Mouse (Mus musculus): ENCODE measurements around the gene Fam168b. TPM values are rescaled to one million over a fixed set of nuclear protein-coding genes. Genes with fewer than 3 reads are reported as not detected.
A peak's percentile ranks its signal among the peaks of the same experiment; 100 is the strongest.

Gene Fam168b
- polyA plus RNA-seq, 1 experiment from 2014 or later = 112 TPM

DNA sequence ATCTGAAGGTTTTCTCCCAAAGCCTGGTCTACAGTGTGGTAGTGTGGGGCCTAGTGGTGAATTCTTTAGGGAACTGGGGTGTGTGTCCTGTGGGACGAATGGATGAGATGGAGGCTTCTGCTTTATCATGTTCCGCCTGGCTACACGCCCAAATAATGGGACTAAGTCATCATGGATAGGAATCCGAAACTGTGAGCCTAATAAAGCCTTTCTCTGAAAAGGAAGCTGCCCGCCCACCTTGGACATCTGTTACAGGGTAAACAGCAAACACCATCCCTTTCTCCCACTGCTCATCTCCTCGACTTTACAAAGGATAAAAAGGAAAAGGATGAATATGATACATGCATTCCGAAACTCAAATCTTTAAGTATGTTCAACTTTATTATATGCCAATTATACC is 20.9 kb downstream of the Fam168b start:
- Histone ChIP-seq H3K4me3 (no peak overlapping the region), H3K4me1 (no peaks in the 10 kb centered on the region), H3K36me3 (replicated peaks) (peaks cover 100% of the 10 kb centered on the region), H3K27ac (no peak overlapping the region), H3K9me3 (no peaks in the 10 kb centered on the region), H3K27me3 (ENCODE audit: poor library complexity, severe bottlenecking) (no peaks in the 10 kb centered on the region)
- 92% methylated on average over 7 of the region's 7 CpGs for WGBS
- DNase-seq (ENCODE audit: extremely low spot score, low spot score) = no peak

DNA sequence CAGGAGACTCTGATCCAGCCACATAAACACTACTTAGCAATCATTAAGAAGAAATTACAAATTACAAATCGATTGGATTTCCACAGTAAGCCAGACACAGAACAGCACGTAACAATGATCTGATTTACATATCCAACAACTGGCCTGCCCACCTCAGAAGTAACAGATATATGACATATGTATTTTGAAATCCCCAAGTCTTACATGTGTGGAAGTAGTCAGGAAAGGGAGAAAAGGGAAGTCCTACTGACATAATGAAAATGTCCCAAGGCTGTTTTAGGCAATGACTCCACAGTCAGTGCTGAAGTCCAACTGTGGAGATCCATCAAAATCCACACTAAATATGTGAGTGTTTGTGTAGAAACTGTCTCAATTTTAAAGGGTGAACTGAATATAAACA is 21.5 kb downstream of the Fam168b start:
- WGBS = 97% methylated on average over 2 of the region's 2 CpGs
- Histone ChIP-seq H3K4me3 (no peak overlapping the region), H3K36me3 (replicated peaks) (peaks cover 100% of the 10 kb centered on the region)

DNA sequence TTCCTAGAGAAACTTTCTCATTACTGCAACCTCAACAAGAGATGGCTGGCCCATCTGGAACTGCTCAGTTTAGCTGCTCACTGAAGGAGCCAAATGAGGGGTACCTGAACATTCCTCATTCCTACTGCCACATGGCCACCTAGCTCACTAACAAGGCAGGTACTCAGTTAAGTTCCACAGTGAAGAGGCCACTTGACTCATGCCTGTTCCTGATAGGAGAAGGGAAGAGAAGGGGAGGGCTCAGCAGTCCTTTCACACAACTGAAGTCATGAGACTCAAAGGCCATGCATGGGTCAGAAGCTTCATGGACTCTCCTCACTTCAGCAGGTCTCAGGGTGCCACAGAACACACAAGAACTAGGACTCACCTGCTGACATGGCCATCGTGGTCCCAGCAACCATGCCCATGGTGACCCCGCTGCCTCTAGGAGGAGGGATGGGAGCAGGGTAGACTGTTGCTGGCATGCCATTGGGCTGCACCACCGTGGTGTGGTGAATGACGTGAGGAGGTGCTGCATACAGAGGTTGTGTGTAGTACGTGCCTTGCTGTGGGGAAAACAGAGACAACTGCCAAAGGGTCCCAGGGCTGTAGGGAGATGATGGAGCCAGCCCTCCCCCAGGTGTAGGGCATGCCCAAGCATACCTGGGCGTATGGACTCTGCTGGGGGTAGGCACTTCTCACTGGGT is 23.5 kb downstream of the Fam168b start:
- H3K4me3 ChIP-seq = no peak overlapping the region
- no peak for DNase-seq (ENCODE audit: extremely low spot score, low spot score)
- H3K27ac ChIP-seq = no peak overlapping the region
- H3K27me3 ChIP-seq (ENCODE audit: poor library complexity, severe bottlenecking) = no peaks in the 10 kb centered on the region
- H3K36me3 ChIP-seq (replicated peaks) = peaks cover 100% of the 10 kb centered on the region
- H3K4me1 ChIP-seq = no peaks in the 10 kb centered on the region
- 94% methylated on average over 6 of the region's 6 CpGs for WGBS
- no peaks in the 10 kb centered on the region for H3K9me3 ChIP-seq

More for the DNA sequence above, 21.5 kb downstream of the Fam168b start:
- DNase-seq (ENCODE audit: extremely low spot score, low spot score) = no peak
- Histone ChIP-seq H3K4me1 (no peaks in the 10 kb centered on the region), H3K27me3 (ENCODE audit: poor library complexity, severe bottlenecking) (no peaks in the 10 kb centered on the region), H3K9me3 (no peaks in the 10 kb centered on the region), H3K27ac (no peak overlapping the region)

DNA sequence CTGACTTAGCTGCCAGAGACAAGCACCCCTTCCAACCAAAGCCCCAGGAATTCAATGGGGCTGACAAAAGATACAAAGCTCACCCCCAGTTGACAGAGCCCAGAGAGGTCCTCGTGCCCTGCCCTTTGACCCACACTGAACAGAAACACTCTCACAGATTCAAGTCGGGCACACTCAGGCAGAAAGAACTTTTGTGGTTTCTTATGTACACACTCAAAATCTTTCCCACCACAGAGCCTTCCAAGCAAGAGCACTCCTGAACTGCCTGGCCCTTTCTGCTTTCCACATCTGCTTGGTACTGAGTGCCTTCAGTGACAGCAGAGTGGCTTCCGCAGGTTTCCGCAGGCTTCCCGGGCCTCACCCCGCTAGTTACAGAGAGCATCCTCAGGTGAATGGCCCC is 27.0 kb downstream of the Fam168b start:
- no peak overlapping the region for H3K27ac ChIP-seq
- no peaks in the 10 kb centered on the region for H3K9me3 ChIP-seq
- DNase-seq (ENCODE audit: extremely low spot score, low spot score) = no peak
- peaks cover 100% of the 10 kb centered on the region for H3K36me3 ChIP-seq (replicated peaks)
- H3K27me3 ChIP-seq (ENCODE audit: poor library complexity, severe bottlenecking) = no peaks in the 10 kb centered on the region
- H3K4me1 ChIP-seq = no peaks in the 10 kb centered on the region
- H3K4me3 ChIP-seq = no peak overlapping the region
- WGBS = 79% methylated on average over 6 of the region's 6 CpGs

DNA sequence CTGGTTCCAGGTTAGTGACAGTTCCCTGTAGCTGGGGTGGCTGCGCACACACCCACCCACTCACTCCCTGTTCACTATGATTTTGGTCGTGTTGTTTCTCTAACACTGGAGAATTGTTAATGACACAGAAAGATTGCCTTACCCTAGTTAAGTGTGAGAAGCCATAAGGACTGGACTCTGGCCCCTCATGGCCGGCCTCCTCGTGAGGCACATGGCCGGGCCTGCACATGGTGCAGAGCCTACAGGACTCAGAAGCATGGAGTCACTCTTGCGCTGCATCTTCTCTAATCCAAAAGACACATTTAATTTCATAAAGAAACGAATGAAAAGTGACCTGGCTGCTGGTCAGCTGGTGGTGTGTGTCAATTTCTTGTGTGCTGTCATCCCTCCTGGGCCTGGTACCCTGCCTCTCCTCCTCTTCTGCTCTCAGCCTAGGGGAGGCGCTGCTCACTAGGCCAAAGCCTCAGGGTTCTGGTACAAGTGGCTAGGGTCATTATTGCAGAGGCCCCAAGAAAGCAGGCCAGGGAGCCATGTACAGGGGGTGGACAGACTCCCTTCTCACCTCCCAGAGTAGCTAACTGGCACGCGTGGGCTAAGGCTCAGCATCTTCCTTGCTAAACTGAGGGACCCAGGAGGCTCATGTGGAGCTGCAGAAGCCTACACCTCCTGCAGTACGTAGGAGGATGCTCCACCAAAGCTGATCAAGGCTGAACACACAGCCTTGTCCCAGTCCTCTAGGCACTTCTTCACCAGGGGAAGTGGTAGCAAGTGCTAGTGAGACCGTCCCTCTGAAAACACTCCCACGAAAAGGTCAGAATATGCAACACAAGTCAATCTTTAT is 30.2 kb downstream of the Fam168b start:
- WGBS = 95% methylated on average over 13 of the region's 13 CpGs
- Histone ChIP-seq H3K9me3 (no peaks in the 10 kb centered on the region), H3K4me3 (no peak overlapping the region), H3K27me3 (ENCODE audit: poor library complexity, severe bottlenecking) (no peaks in the 10 kb centered on the region), H3K4me1 (no peaks in the 10 kb centered on the region), H3K36me3 (replicated peaks) (peaks cover 91% of the 10 kb centered on the region), H3K27ac (no peak overlapping the region)
- DNase-seq (ENCODE audit: extremely low spot score, low spot score) = no peak

DNA sequence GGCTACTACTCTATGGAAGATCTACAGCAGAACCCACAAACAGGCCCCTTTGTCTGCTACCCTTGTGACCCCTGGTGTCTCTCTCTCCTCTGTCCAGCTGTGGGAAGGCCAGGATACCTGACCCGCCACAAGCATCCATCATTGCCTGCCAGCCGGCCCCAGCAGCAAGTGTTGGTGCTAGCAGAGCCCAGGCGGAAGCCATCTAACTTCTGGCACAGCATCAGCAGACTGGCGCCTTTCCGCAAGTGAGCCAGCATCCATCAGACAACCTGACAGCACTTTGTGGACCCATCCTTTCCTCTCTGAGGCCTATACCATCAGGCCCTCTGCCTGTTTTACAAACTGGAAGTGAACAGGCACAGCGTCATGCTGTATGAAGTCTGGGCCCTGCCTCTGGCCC is 31.3 kb downstream of the Fam168b start:
- Histone ChIP-seq H3K9me3 (no peaks in the 10 kb centered on the region), H3K27ac (no peak overlapping the region), H3K4me3 (no peak overlapping the region), H3K36me3 (replicated peaks) (peaks cover 86% of the 10 kb centered on the region), H3K27me3 (ENCODE audit: poor library complexity, severe bottlenecking) (no peaks in the 10 kb centered on the region), H3K4me1 (peaks cover 7% of the 10 kb centered on the region)
- DNase-seq (ENCODE audit: extremely low spot score, low spot score) = no peak
- 92% methylated on average over 6 of the region's 6 CpGs for WGBS

DNA sequence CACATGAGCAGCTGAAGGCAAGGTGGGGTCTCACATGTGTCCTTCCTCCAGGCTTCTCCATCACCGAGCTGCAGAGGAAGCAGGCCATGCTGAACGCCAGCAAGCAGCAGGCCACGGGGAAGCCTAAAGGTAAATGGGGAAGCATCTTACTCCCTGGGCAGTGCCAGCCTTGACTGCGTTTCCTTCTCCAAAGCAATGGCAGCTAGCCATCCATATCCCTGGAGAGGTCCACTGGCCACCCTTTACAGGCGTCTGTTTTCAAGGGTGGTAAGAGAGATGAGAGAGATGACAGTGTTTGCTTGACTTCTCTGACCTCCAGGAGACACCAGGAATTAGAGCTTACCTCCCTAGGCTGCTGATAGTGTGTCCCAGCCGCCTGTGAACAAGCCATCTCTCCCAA is 31.8 kb downstream of the Fam168b start:
- 0 out of 2 replicates have a peak, but pooled peaks cover 5% of the 10 kb centered on the region for H3K27me3 ChIP-seq (ENCODE audit: poor library complexity, severe bottlenecking)
- 87% methylated on average over 6 of the region's 6 CpGs for WGBS
- H3K9me3 ChIP-seq = no peaks in the 10 kb centered on the region
- H3K4me1 ChIP-seq = peaks cover 11% of the 10 kb centered on the region
- no peak for DNase-seq (ENCODE audit: extremely low spot score, low spot score)
- H3K27ac ChIP-seq = no peak overlapping the region
- H3K4me3 ChIP-seq = no peak overlapping the region
- H3K36me3 ChIP-seq (replicated peaks) = peaks cover 81% of the 10 kb centered on the region

DNA sequence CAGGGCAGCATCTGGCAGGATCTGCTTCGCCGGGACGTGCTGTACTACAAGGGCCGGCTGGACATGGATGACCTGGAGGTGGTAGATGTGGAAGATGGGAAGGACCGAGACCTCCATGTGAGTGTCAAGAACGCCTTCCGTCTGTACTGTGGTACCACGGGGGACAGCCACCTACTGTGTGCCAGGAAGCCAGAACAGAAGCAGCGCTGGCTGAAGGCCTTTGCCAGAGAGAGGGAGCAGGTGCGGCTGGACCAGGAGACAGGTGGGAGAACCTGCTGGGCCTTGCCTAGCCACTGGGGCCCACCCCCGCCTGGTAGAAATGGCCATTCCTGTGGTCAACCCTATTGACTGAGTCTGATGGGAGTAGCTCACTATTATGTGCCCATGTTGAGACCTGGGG is 32.6 kb downstream of the Fam168b start:
- DNase-seq (ENCODE audit: extremely low spot score, low spot score) = no peak
- 95% methylated on average over 11 of the region's 11 CpGs for WGBS
- no peak overlapping the region for H3K27ac ChIP-seq
- no peaks in the 10 kb centered on the region for H3K9me3 ChIP-seq
- H3K27me3 ChIP-seq (ENCODE audit: poor library complexity, severe bottlenecking) = 0 out of 2 replicates have a peak, but pooled peaks cover 13% of the 10 kb centered on the region
- peaks cover 74% of the 10 kb centered on the region for H3K36me3 ChIP-seq (replicated peaks)
- H3K4me1 ChIP-seq = peaks cover 16% of the 10 kb centered on the region
- H3K4me3 ChIP-seq = no peak overlapping the region

DNA sequence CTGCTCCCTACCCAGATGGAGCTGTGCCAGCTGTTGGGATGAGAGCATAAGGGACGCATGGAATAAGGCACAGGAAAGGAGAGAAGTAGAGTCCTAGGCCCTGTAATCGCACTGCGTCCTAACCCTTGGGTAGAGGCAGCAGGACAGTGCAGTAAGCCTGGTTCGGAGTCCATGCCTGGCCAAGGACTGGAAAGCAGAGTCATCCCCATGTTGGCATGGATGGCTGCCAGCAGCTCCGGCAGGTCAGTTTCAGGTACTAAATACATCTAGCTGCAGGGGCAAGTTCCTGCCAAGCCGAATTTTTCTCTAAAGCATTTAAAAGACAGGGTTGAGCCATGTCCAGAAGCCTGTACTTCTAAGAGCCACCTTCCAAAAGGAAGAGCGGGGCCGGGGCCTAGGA is 34.4 kb downstream of the Fam168b start:
- H3K9me3 ChIP-seq = no peaks in the 10 kb centered on the region
- peaks cover 25% of the 10 kb centered on the region for H3K4me1 ChIP-seq
- 93% methylated on average over 8 of the region's 8 CpGs for WGBS
- H3K27ac ChIP-seq = no peak overlapping the region
- 0 out of 2 replicates have a peak, but pooled peaks cover 15% of the 10 kb centered on the region for H3K27me3 ChIP-seq (ENCODE audit: poor library complexity, severe bottlenecking)
- no peak overlapping the region for H3K4me3 ChIP-seq
- no peak for DNase-seq (ENCODE audit: extremely low spot score, low spot score)
- peaks cover 57% of the 10 kb centered on the region for H3K36me3 ChIP-seq (replicated peaks)

DNA sequence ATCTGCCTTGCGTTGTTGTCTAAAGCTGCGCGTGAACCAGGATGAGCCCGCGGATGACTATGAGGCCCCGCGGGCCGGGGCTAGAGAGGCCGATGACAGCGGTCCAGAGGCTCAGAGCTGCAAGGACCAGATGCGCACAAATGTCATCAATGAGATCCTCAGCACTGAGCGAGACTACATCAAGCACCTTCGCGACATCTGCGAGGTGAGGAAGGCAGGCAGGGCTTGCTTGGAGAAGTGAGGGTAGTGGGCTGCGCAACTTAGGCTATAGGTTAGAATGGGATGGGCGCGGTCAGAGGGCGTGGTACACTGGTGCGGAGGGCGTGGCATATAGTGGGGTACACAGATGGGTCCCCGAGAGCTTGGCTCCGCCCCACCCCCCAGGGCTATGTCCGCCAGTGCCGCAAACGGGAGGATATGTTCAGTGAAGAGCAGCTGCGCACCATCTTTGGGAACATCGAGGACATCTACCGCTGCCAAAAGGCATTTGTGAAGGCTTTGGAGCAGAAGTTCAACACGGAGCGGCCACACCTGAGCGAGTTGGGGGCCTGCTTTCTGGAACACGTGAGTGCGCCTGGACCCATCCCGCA is 36.8 kb downstream of the Fam168b start:
- H3K36me3 ChIP-seq (replicated peaks) = peaks cover 38% of the 10 kb centered on the region
- H3K9me3 ChIP-seq = no peaks in the 10 kb centered on the region
- H3K27ac ChIP-seq = no peak overlapping the region
- DNase-seq (ENCODE audit: extremely low spot score, low spot score) = no peak
- no peak overlapping the region for H3K4me3 ChIP-seq
- 19% methylated on average over 35 of the region's 35 CpGs for WGBS
- peaks cover 42% of the 10 kb centered on the region for H3K4me1 ChIP-seq
- peaks cover 15% of the 10 kb centered on the region; the same call in 1 of the 2 replicates for H3K27me3 ChIP-seq (ENCODE audit: poor library complexity, severe bottlenecking)

DNA sequence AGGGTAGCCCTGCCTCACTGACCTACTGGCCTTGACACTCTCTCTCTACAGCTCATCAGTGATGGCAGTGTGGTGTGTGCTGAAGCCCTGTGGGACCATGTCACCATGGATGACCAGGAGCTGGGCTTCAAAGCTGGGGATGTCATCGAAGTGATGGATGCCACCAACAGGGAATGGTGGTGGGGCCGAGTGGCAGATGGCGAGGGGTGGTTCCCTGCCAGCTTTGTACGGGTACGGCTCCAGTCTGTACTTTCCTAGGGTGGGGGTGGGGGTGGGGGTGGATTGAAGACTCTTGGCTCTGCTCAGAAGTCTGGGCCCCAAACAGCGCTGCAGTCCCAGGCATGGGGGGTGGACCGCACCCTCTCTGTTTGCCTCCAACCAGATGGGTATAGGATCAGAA is 38.0 kb downstream of the Fam168b start:
- no peak for DNase-seq (ENCODE audit: extremely low spot score, low spot score)
- Histone ChIP-seq H3K4me3 (no peak overlapping the region), H3K9me3 (no peaks in the 10 kb centered on the region), H3K36me3 (replicated peaks) (peaks cover 26% of the 10 kb centered on the region), H3K27ac (no peak overlapping the region), H3K27me3 (ENCODE audit: poor library complexity, severe bottlenecking) (peaks cover 15% of the 10 kb centered on the region; the same call in 1 of the 2 replicates), H3K4me1 (peaks cover 42% of the 10 kb centered on the region)
- 92% methylated on average over 7 of the region's 7 CpGs for WGBS

DNA sequence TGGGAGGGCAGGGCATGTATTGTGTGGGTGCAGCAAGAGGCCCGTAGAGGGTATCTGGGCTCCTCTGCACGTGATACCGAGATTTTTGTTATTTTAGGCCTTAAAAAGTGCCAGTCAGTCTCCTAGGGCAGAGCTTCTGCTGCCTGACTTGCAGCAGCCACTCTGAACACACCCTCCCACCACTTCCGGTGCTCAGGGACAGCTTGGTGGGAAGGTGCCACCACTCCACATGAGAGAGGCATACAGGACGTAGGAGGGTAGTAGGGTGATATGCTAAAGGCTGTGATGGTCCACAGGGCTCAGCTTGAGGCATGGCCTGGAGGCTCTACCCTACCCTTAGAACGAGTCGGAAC is 40.6 kb downstream of the Fam168b start:
- Histone ChIP-seq H3K4me1 (peaks cover 42% of the 10 kb centered on the region), H3K27ac (peak overlapping the region; percentile 84; the same call in 1 of the 2 replicates), H3K27me3 (ENCODE audit: poor library complexity, severe bottlenecking) (peaks cover 15% of the 10 kb centered on the region; the same call in 1 of the 2 replicates), H3K36me3 (replicated peaks) (peaks cover 11% of the 10 kb centered on the region; the same call in 1 of the 2 replicates), H3K4me3 (peak overlapping the region; percentile 79), H3K9me3 (no peaks in the 10 kb centered on the region)
- DNase-seq (ENCODE audit: extremely low spot score, low spot score) = no peak
- 34% methylated on average over 7 of the region's 7 CpGs for WGBS

Data from forebrain, embryonic 10.5 days (tissue).